Mouse (Mus musculus) brain, embryonic 18.5 days (tissue): ENCODE results near the gene Ppp2r3c.
"Not testable (repeated sequence)": the region's sequence is repeated elsewhere in the genome, so short reads cannot be mapped to it uniquely, and the experiment has no call there.

ENCODE experiments used
- DNase-seq: peaks from one replicate; pipeline ENCODE4 v3.0.0-alpha.2; 2012; ENCODE audit warnings: low read depth, low spot score

Ppp2r3c gene

DNA sequence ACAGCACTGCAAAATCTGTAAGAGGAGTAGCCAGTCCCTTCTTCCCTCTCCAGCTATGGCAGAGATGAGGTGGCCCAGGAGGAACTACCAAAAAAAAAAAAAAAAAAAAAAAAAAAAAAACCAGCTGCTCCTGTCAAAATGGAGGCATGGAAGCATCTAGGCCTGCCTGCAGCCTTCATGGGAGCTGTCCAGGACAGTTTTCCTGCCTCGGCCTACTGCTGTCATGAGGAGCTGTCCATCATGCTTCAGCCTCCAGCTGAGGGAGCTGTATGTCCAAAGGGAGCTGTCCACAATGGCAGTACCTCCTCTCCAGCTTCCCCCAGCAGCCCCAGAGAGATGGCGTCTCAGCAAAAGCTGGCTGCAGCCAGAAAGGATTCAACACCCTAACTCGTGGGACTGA, 30.6 kb downstream of the Ppp2r3c start:
- DNase-seq: no peak

- DNase-seq: not testable (repeated sequence)
Measured at GRCm38 (mm10) chr12:55263385-55263784, 39.4 kb downstream of the Ppp2r3c start.

- DNase-seq: not testable (repeated sequence)
Measured at GRCm38 (mm10) chr12:55261950-55262349, 40.8 kb downstream of the Ppp2r3c start.

DNA sequence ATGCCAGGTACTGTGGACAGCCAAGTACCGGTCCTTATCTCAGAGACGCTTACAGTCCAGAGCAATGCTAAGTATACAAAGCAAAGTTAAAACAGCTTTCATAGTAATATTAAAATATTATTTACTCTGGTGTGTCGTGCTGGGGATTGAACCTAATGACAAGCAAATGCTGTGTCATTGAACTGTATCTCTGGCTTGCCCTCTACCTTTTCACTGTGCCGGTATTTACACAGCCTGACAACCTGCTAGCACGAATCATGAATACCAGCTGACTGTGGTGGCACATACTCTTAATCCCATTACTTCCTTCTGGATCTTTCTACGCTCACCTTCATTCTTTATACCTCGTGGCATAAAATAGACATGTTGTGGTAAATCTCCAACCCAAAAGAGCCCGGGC, 60.6 kb downstream of the Ppp2r3c start:
- not testable (repeated sequence) for DNase-seq

DNA sequence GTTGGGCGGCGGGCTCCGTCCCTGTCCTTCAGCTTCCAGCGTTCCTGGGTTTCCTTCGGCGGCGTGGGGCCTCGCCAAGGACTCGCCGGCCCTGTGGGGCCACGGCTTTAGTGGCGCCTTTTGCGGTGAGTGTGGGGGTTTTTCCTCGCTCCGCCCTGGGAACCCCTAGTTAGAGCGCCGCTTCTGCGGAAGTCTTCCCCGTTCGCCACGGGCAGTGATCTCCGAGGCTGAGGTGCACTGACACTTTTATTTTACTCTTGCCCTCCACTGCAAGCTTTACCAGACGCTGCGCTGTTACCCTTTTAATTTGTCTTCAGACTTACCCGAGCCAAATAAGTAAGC, 72.3 kb downstream of the Ppp2r3c start:
- not testable (repeated sequence) for DNase-seq

DNA sequence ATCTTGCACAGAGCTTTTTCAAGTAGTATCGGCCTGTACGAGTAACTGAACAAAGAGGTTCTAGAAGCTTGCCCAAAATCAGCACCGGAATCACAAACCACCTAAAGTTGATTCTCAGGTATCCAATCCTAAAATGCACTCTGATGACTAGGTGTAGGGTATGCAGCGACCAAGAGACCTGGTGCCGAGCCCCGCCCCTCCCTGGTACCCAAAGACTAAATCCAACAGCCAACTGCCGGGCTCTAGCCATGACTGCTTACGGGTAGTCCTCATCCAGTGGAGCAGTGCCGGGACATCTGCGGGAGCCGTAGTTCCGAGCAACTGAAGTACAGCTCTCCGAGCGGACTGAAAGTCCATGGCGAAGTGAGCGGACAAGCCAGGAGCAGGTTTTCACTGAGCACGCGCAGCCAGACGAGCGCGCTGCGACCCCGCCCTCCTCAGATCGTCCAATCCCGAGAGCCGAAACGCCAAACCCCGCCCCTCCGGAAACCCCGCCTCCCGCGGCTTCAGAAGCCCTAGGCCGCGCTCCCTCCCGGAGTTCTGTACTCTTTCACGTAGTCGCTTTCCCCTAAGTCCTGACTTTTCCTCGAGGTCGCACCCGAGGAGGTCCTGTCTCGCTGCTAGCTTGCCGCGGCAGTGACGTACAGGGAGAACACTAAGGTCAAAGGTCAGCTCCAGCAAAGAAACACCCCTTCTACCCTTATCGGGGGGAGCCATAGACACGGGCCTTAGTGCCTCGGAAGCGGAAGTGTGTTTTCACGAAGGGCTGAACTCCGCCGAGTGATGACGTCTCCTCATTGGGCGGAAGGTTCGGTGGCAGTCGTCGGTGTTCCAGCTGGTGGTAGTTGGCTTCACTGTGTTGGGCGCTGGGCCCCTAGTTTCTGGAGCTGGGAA, 72.9 kb downstream of the Ppp2r3c start, which contains the start of gene Srp54c:
TSS of gene Srp54c (plus strand) at position 543 of the 894 bp plus-strand sequence.
- not testable (repeated sequence) for DNase-seq
